Mouse (Mus musculus) brain, embryonic 14.5 days (tissue): ENCODE results near the gene Prcd.

Experiments used
- CTCF ChIP-seq: fragments of 200-500 bp; IDR thresholded peaks from 2 replicates; pipeline ENCODE4 v1.5.1; 2012; ENCODE audit warnings: inconsistent platforms, mild to moderate bottlenecking, moderate library complexity, borderline replicate concordance; ENCODE audit not compliant: insufficient read depth, insufficient read length; ENCODE audit errors: extremely low read depth
- POLR2A ChIP-seq: fragments of 200-500 bp; IDR thresholded peaks from 2 replicates; pipeline ENCODE4 v1.6.1; 2012; ENCODE audit warnings: mild to moderate bottlenecking, inconsistent platforms, borderline replicate concordance; ENCODE audit not compliant: poor library complexity, insufficient read depth, insufficient read length, severe bottlenecking; ENCODE audit errors: extremely low read depth

DNA sequence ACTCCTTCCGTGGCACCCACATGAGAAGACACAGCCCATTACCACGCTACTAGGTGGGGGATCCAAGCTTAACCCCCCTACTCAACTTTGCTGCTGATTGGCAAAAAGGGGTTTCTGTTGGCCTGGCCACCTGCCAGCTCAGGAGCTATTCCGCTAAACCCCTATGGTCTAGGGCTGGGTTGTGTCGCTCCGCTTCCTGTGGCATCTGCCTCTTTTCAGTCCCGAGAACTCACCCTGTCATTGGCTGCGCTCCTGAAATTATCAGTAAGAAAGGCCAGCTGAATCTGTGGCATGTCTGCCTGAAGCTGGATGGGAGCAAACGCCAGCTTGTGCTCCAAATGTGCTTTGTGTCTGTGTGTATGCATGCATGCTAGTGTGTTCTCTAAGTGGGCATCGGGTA, 6.8 kb downstream of the Prcd start:
- TF ChIP-seq POLR2A (no peak), CTCF (no peak)
